Mouse (Mus musculus) limb, embryonic 14.5 days (tissue): ENCODE measurements around the gene Iqcf6. TPM values are rescaled to one million over a fixed set of nuclear protein-coding genes. Genes with fewer than 3 reads are reported as not detected.

Experiments
- ATAC-seq: fragments of 200-750 bp; cut with Nextera tagmentation; 2 replicates; pipeline ENCODE4 v1.8.0; 2017; ENCODE audit warnings: low read depth, moderate number of reproducible peaks, moderate TSS enrichment; ENCODE audit not compliant: low FRiP score
- DNase-seq: peaks from one replicate; pipeline ENCODE4 v3.0.0-alpha.2; 2015; ENCODE audit warnings: low spot score
- H3K27ac ChIP-seq: fragments of 300-500 bp; sonication (generic); replicated peaks from 2 replicates; pipeline ENCODE4 v1.5.1; 2014; ENCODE audit warnings: low read depth, mild to moderate bottlenecking, low read length, moderate library complexity, mixed read lengths
- H3K27me3 ChIP-seq: fragments of 300-500 bp; sonication (generic); 2 replicates; pipeline ENCODE4 v1.6.1; 2014; ENCODE audit warnings: low read length, mixed read lengths; ENCODE audit not compliant: control insufficient read depth, insufficient read depth
- H3K36me3 ChIP-seq: fragments of 300-500 bp; sonication (generic); 2 replicates; pipeline ENCODE4 v1.6.1; 2014; ENCODE audit warnings: mild to moderate bottlenecking, low read length, moderate library complexity, mixed read lengths; ENCODE audit not compliant: control insufficient read depth, insufficient read depth
- H3K4me1 ChIP-seq: fragments of 300-500 bp; sonication (generic); 2 replicates; pipeline ENCODE4 v1.6.1; 2014; ENCODE audit warnings: antibody characterized with exemption, low read length, mixed read lengths; ENCODE audit not compliant: control insufficient read depth, insufficient read depth
- H3K4me2 ChIP-seq: fragments of 300-500 bp; sonication (generic); replicated peaks from 2 replicates; pipeline ENCODE4 v1.6.1; 2014; ENCODE audit warnings: low read depth, mild to moderate bottlenecking, low read length, moderate library complexity; ENCODE audit not compliant: severe bottlenecking
- H3K4me3 ChIP-seq: fragments of 300-500 bp; sonication (generic); replicated peaks from 2 replicates; pipeline ENCODE4 v1.5.1; 2014; ENCODE audit warnings: low read length
- H3K9ac ChIP-seq: fragments of 300-500 bp; sonication (generic); 2 replicates; pipeline ENCODE4 v1.6.1; 2014; ENCODE audit warnings: mild to moderate bottlenecking, low read depth, low read length, moderate library complexity; ENCODE audit not compliant: severe bottlenecking
- H3K9me3 ChIP-seq: fragments of 300-500 bp; sonication (generic); 2 replicates; pipeline ENCODE4 v1.6.1; 2016; ENCODE audit warnings: low read length; ENCODE audit not compliant: control insufficient read depth
- POLR2A ChIP-seq: fragments of 200-500 bp; IDR thresholded peaks from 2 replicates; pipeline ENCODE4 v1.8.0; 2012; ENCODE audit warnings: inconsistent platforms, mild to moderate bottlenecking, moderate library complexity, borderline replicate concordance; ENCODE audit not compliant: insufficient read depth, insufficient read length; ENCODE audit errors: extremely low read depth
- WGBS: fragments of 180-500 bp; shearing (Covaris S2); extraction: QIAGEN DNeasy Blood & Tissue Kit; methylation state at CpG from one replicate; pipeline ENCODE4 v1.1.7; 2014; 5-methylcytosine and 5-hydroxymethylcytosine counted together
- polyA plus RNA-seq, 2 experiments: library from polyadenylated mRNA; depleted of rRNA in 1 of 2; stranded (reverse) in 1 of 2; unstranded in 1 of 2; fragments of >200 nt; fragmentation: Nextera tagmentation in 1 of 2; extraction: Ambion mirVana in 1 of 2; gene quantifications; 2 replicates each; pipeline versions ENCODE4 v1.2.1 to v1.2.3; 2012 to 2014

The Iqcf6 gene
- polyA plus RNA-seq, 2 experiments = not detected

DNA sequence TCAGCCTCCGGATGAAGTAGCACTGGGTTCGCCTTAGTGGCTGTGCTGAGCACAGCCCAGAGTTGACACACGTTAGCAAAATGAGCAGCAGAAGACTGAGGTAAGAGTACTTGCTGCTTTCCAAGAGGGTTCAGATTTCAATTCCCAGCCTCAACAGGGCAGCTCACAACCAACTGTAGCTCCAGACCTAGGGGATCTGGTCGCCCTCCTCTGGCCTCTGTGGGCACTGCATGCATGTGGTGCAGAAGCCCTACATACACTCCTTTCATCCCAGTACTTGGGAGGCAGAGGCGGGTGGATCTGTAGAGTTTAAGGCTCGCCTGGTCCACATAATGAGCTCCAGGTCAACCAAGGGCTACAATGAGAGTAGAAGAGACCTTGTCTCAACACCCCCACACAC is 17.4 kb downstream of the Iqcf6 start:
- no peaks in the 10 kb centered on the region for H3K27me3 ChIP-seq
- DNase-seq = no peak
- H3K4me2 ChIP-seq = no peak overlapping the region
- no peaks in the 10 kb centered on the region for H3K9me3 ChIP-seq
- WGBS = 57% methylated on average over 6 of the region's 6 CpGs
- TF ChIP-seq POLR2A = no peak
- no peak for ATAC-seq
- no peaks in the 10 kb centered on the region for H3K4me1 ChIP-seq
- no peak overlapping the region for H3K27ac ChIP-seq
- no peak overlapping the region for H3K9ac ChIP-seq
- H3K4me3 ChIP-seq = no peak overlapping the region
- no peaks in the 10 kb centered on the region for H3K36me3 ChIP-seq

DNA sequence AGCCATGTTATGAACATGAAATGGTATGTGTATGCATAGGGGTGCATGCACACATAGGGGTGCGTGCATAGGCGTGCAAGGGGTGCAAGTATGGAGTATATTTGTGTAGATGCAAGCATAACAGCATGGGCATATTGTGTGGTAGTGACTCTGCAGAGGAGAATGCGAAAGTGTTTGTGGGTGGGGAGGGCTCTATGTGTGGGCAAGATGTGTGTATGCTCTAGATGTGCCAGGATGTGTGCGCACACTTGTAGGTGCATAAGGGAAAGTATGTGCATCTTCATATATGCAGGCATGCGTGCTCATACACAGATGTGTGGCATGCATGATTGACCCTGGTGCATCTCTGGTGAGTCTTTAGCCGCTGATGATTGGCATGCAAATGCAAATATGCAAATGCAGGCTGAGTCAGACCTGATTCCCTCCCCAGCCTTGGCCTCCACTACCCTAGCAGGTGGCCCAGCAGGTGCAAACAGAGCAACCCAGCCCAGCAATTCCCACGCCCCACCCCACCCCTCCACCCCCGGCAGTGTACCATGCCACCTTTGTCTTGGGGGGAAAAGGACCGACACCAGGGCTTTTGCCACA is 19.4 kb downstream of the Iqcf6 start:
- no peaks in the 10 kb centered on the region for H3K27me3 ChIP-seq
- H3K4me1 ChIP-seq = no peaks in the 10 kb centered on the region
- ATAC-seq = no peak
- H3K4me2 ChIP-seq = no peak overlapping the region
- no peak for DNase-seq
- H3K9me3 ChIP-seq = no peaks in the 10 kb centered on the region
- no peak for TF ChIP-seq POLR2A
- H3K9ac ChIP-seq = no peak overlapping the region
- no peak overlapping the region for H3K27ac ChIP-seq
- no peaks in the 10 kb centered on the region for H3K36me3 ChIP-seq
- no peak overlapping the region for H3K4me3 ChIP-seq
- 77% methylated on average over 9 of the region's 9 CpGs for WGBS

DNA sequence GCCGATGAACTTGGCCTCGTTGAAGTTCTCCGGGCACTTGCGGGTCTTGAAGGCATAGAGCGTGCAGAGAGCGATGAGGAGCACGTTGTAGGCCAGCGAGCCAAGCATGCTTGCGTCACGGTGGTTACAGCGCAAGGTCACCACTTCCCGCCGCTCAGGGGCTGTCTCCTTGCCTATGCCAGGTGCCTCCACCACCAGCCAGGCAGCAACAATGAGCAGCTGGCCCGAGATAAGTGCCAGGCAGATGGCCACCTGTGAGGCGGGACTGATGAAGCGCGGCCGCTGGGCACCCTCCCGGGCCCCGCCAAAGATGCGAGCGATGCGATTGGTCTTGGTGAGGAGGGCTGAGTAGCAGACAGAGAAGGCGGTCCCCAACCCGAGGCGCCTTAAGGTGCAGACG is 20.8 kb downstream of the Iqcf6 start:
- no peak overlapping the region for H3K4me3 ChIP-seq
- 73% methylated on average over 26 of the region's 27 CpGs for WGBS
- ATAC-seq (no peak), DNase-seq (no peak)
- no peaks in the 10 kb centered on the region for H3K9me3 ChIP-seq
- no peaks in the 10 kb centered on the region for H3K36me3 ChIP-seq
- no peak for TF ChIP-seq POLR2A
- no peak overlapping the region for H3K9ac ChIP-seq
- no peaks in the 10 kb centered on the region for H3K4me1 ChIP-seq
- H3K27me3 ChIP-seq = no peaks in the 10 kb centered on the region
- no peak overlapping the region for H3K4me2 ChIP-seq
- no peak overlapping the region for H3K27ac ChIP-seq

GRCm38 (mm10) chr9:106652720-106653119 is 26.3 kb downstream of the Iqcf6 start:
- Histone ChIP-seq H3K27me3 (peaks cover 16% of the 10 kb centered on the region), H3K4me3 (no peak overlapping the region), H3K9ac (no peak overlapping the region), H3K36me3 (no peaks in the 10 kb centered on the region), H3K27ac (no peak overlapping the region), H3K4me2 (no peak overlapping the region), H3K4me1 (peaks cover 7% of the 10 kb centered on the region; the same call in 1 of the 2 replicates), H3K9me3 (no peaks in the 10 kb centered on the region)
- TF ChIP-seq POLR2A = no peak
- WGBS = 57% methylated on average over 1 of the region's 1 CpGs
- DNase-seq (no peak), ATAC-seq (no peak)

GRCm38 (mm10) chr9:106655884-106656720 is 29.7 kb downstream of the Iqcf6 start, which contains the start of gene Grm2:
TSS of gene Grm2 (minus strand) at chr9:106656082.
- peaks cover 16% of the 10 kb centered on the region for H3K27me3 ChIP-seq

More at GRCm38 (mm10) chr9:106655884-106656720, 29.7 kb downstream of the Iqcf6 start, which contains the start of gene Grm2:
- Histone ChIP-seq H3K9ac (no peak within 1 kb of the TSS), H3K4me3 (peak within 1 kb of the TSS; percentile 30), H3K4me2 (peak within 1 kb of the TSS; percentile 57), H3K4me1 (peaks cover 7% of the 10 kb centered on the region; the same call in 1 of the 2 replicates), H3K27ac (no peak within 1 kb of the TSS), H3K36me3 (peaks cover 27% of the 10 kb centered on the region), H3K9me3 (no peaks in the 10 kb centered on the region)
- no peak for TF ChIP-seq POLR2A
- under 1% methylated on average over 27 of the region's 44 CpGs for WGBS
- DNase-seq = peak; percentile 70
- ATAC-seq = peak; percentile 68
